Mouse (Mus musculus): ENCODE measurements around the gene Msantd3.
A peak's percentile ranks its signal among the peaks of the same experiment; 100 is the strongest.

GRCm38 (mm10) chr4:48592328-48592727 is 52.6 kb downstream of the Msantd3 start:
- TF ChIP-seq CTCF (conservative IDR thresholded peaks at IDR 0.05 in 1 of 2, IDR thresholded peaks at IDR 0.05 in 1 of 2; ENCODE audit: low read depth in 2 of 2, low read length in 2 of 2) (no peak), MEF2A (IDR thresholded peaks at IDR 0.05; ENCODE audit: borderline replicate concordance, low read depth, low read length) (no peak), EP300 (IDR thresholded peaks at IDR 0.05; ENCODE audit: low read length) (no peak), SIN3A (IDR thresholded peaks at IDR 0.05; ENCODE audit: low read length) (no peak), POLR2A (IDR thresholded peaks at IDR 0.05; ENCODE audit: low read depth, low read length) (peak; percentile 48), TBP (conservative IDR thresholded peaks at IDR 0.05; ENCODE audit: low read depth, low read length) (no peak)

Measured in CH12.LX (cell line).